Mouse (Mus musculus): ENCODE data around the gene Ddx54. TPM values are rescaled to one million over a fixed set of nuclear protein-coding genes. Genes with fewer than 3 reads are reported as not detected.
A peak's percentile ranks its signal among the peaks of the same experiment; 100 is the strongest.

Gene Ddx54
- polyA plus RNA-seq, 1 experiment from 2014 or later, result 37.2 TPM

DNA sequence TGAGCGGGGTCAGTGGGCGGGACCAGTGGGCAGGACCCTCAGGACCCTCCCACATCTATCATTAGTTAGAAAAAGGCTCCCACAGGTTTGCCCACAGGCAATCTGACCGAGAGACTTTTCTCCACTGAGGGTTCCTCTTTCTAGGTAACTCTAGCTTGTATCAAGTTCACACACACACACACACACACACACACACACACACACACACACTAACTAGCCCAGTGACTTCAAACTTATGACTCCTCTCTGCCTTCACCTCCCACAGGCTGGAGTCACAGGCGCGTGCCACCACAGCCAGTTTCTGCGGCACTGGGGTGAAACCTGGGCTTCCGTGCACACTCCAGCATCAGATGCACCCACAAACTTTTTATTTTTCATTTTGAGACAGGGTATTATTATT, 56.2 kb downstream of the Ddx54 start:
- H3K4me2 ChIP-seq, result no peak overlapping the region
- no peaks in the 10 kb centered on the region for H3K4me1 ChIP-seq (ENCODE audit: insufficient read depth)
- H3K9me3 ChIP-seq (ENCODE audit: low read depth, low read length), result no peaks in the 10 kb centered on the region
- no peak for TF ChIP-seq CTCF (IDR thresholded peaks at IDR 0.05; ENCODE audit: low read depth)
- peaks cover 3% of the 10 kb centered on the region; the same call in 1 of the 2 replicates for H3K27me3 ChIP-seq (ENCODE audit: insufficient read depth, low read length)
- no peak overlapping the region for H3K4me3 ChIP-seq (ENCODE audit: low read depth, low read length)
- DNase-seq, result no peak
- no peak overlapping the region for H3K27ac ChIP-seq (ENCODE audit: low read depth)
- no peaks in the 10 kb centered on the region for H3K36me3 ChIP-seq (ENCODE audit: insufficient read depth)
- 67% methylated on average over 7 of the region's 7 CpGs for WGBS
- H3K9ac ChIP-seq, result no peak overlapping the region
- ATAC-seq (ENCODE audit: insufficient read depth), result no peak

- no peak overlapping the region for H3K4me3 ChIP-seq (ENCODE audit: low read depth, low read length)
- H3K36me3 ChIP-seq (ENCODE audit: insufficient read depth), result no peaks in the 10 kb centered on the region
- ATAC-seq (ENCODE audit: insufficient read depth) (no peak), DNase-seq (no peak)
- no peaks in the 10 kb centered on the region for H3K4me1 ChIP-seq (ENCODE audit: insufficient read depth)
- 82% methylated on average over 7 of the region's 7 CpGs for WGBS
- no peak overlapping the region for H3K9ac ChIP-seq
- no peak for TF ChIP-seq CTCF (IDR thresholded peaks at IDR 0.05; ENCODE audit: low read depth)
- no peaks in the 10 kb centered on the region for H3K9me3 ChIP-seq (ENCODE audit: low read depth, low read length)
- H3K4me2 ChIP-seq, result no peak overlapping the region
- H3K27ac ChIP-seq (ENCODE audit: low read depth), result no peak overlapping the region
- H3K27me3 ChIP-seq (ENCODE audit: insufficient read depth, low read length), result peaks cover 3% of the 10 kb centered on the region; the same call in 1 of the 2 replicates
Observed at GRCm38 (mm10) chr5:120670132-120670531, 57.6 kb downstream of the Ddx54 start.

DNA sequence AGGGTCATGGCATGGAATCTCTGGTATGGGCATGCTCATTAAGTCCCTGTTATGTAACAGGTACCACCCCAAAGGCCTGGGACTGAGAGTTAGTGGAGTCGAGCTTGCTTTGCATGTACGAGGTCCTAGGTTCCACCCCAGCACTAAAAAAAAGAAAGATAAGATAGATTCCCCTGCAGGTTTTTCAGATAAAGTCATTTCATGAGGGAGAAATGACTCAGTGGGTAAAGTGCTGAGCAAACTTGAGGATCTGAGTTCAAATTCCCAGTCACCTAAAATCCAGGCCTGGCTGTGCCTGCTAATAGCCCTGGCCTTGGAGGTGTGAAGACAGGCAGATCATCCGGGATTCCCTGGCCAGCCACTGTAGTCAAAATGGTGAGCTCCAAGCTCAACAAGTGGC, 59.3 kb downstream of the Ddx54 start:
- Histone ChIP-seq H3K4me3 (ENCODE audit: low read depth, low read length) (no peak overlapping the region), H3K4me2 (no peak overlapping the region), H3K9ac (no peak overlapping the region), H3K9me3 (ENCODE audit: low read depth, low read length) (no peaks in the 10 kb centered on the region), H3K27ac (ENCODE audit: low read depth) (no peak overlapping the region), H3K4me1 (ENCODE audit: insufficient read depth) (no peaks in the 10 kb centered on the region), H3K36me3 (ENCODE audit: insufficient read depth) (no peaks in the 10 kb centered on the region), H3K27me3 (ENCODE audit: insufficient read depth, low read length) (no peaks in the 10 kb centered on the region)
- TF ChIP-seq CTCF (IDR thresholded peaks at IDR 0.05; ENCODE audit: low read depth), result no peak
- DNase-seq (no peak), ATAC-seq (ENCODE audit: insufficient read depth) (no peak)
- WGBS, result 70% methylated on average over 3 of the region's 3 CpGs

DNA sequence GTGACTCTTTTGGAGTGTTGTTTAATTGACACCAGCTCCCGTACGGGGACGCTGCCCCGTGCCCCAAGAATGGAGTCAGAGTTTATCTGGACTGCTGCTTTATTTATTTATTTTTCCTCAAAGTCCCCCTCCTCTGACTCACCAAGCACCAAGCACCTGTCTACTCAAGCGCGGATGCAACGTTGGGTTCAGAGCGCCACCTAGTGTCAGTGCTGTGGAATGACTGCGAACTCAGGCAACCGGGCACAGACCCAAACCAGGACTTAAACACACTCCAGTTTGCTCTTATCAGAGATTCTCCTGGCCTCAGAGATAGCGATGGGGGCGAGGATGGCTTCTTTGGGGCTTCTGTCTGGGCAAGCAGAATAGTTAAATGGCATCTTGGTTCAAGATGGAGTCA, 61.1 kb downstream of the Ddx54 start:
- WGBS, result 5% methylated on average over 12 of the region's 12 CpGs
- H3K36me3 ChIP-seq (ENCODE audit: insufficient read depth), result no peaks in the 10 kb centered on the region
- no peak for ATAC-seq (ENCODE audit: insufficient read depth)

GRCm38 (mm10) chr5:120674229-120675145, 61.9 kb downstream of the Ddx54 start:
- Histone ChIP-seq H3K27ac (ENCODE audit: low read depth) (no peak overlapping the region), H3K9me3 (ENCODE audit: low read depth, low read length) (no peaks in the 10 kb centered on the region), H3K36me3 (ENCODE audit: insufficient read depth) (no peaks in the 10 kb centered on the region), H3K4me1 (ENCODE audit: insufficient read depth) (peaks cover 1% of the 10 kb centered on the region), H3K27me3 (ENCODE audit: insufficient read depth, low read length) (no peaks in the 10 kb centered on the region), H3K9ac (no peak overlapping the region), H3K4me3 (ENCODE audit: low read depth, low read length) (no peak overlapping the region), H3K4me2 (no peak overlapping the region)
- DNase-seq (peak; percentile 62), ATAC-seq (ENCODE audit: insufficient read depth) (peak; percentile 38; the same call in 1 of the 2 replicates)
- TF ChIP-seq CTCF (IDR thresholded peaks at IDR 0.05; ENCODE audit: low read depth), result no peak
- WGBS, result 26% methylated on average over 21 of the region's 21 CpGs

More for the DNA sequence above, 61.1 kb downstream of the Ddx54 start:
- Histone ChIP-seq H3K9me3 (ENCODE audit: low read depth, low read length) (no peaks in the 10 kb centered on the region), H3K27me3 (ENCODE audit: insufficient read depth, low read length) (no peaks in the 10 kb centered on the region), H3K4me2 (no peak overlapping the region), H3K4me1 (ENCODE audit: insufficient read depth) (no peaks in the 10 kb centered on the region), H3K4me3 (ENCODE audit: low read depth, low read length) (no peak overlapping the region), H3K27ac (ENCODE audit: low read depth) (no peak overlapping the region), H3K9ac (no peak overlapping the region)
- peak; percentile 80 for DNase-seq
- peak; percentile 87 for TF ChIP-seq CTCF (IDR thresholded peaks at IDR 0.05; ENCODE audit: low read depth)

- WGBS, result 17% methylated on average over 2 of the region's 2 CpGs
- no peak for TF ChIP-seq CTCF (IDR thresholded peaks at IDR 0.05; ENCODE audit: low read depth)
- Histone ChIP-seq H3K27me3 (ENCODE audit: insufficient read depth, low read length) (peaks cover 7% of the 10 kb centered on the region), H3K27ac (ENCODE audit: low read depth) (no peak overlapping the region), H3K4me2 (no peak overlapping the region), H3K36me3 (ENCODE audit: insufficient read depth) (no peaks in the 10 kb centered on the region), H3K4me1 (ENCODE audit: insufficient read depth) (peaks cover 2% of the 10 kb centered on the region), H3K9me3 (ENCODE audit: low read depth, low read length) (no peaks in the 10 kb centered on the region), H3K4me3 (ENCODE audit: low read depth, low read length) (no peak overlapping the region), H3K9ac (no peak overlapping the region)
- ATAC-seq (ENCODE audit: insufficient read depth) (no peak), DNase-seq (no peak)
Observed at GRCm38 (mm10) chr5:120677516-120677915, 65.0 kb downstream of the Ddx54 start.

Other genes starting within 250 kb of the Ddx54 start
- gene Lhx5, start 181.0 kb upstream of the Ddx54 start, polyA plus RNA-seq (2014; fragmentation: Nextera tagmentation; extraction: Ambion mirVana), result not detected in 2 replicates
- 3.3 and 4.7 TPM in 2 replicates for gene Sdsl, start 139.9 kb upstream of the Ddx54 start, polyA plus RNA-seq (2014; fragmentation: Nextera tagmentation; extraction: Ambion mirVana)
- not detected in 2 replicates for gene Sds, start 136.2 kb upstream of the Ddx54 start, polyA plus RNA-seq (2014; fragmentation: Nextera tagmentation; extraction: Ambion mirVana)
- 46.3 and 49.6 TPM in 2 replicates for gene Plbd2, start 109.1 kb upstream of the Ddx54 start, polyA plus RNA-seq (2014; fragmentation: Nextera tagmentation; extraction: Ambion mirVana)
- gene Slc8b1, start 101.6 kb upstream of the Ddx54 start, polyA plus RNA-seq (2014; fragmentation: Nextera tagmentation; extraction: Ambion mirVana), result 2.7 and 3.6 TPM in 2 replicates
- 16.5 and 17.0 TPM in 2 replicates for gene Tpcn1, start 24.1 kb upstream of the Ddx54 start, polyA plus RNA-seq (2014; fragmentation: Nextera tagmentation; extraction: Ambion mirVana)
- 0.35 and 0.37 TPM in 2 replicates for gene Iqcd, start 23.7 kb upstream of the Ddx54 start, polyA plus RNA-seq (2014; fragmentation: Nextera tagmentation; extraction: Ambion mirVana)
- gene Rita1, start 150 bp upstream of the Ddx54 start, polyA plus RNA-seq (2014; fragmentation: Nextera tagmentation; extraction: Ambion mirVana), result 7.2 and 9.5 TPM in 2 replicates
- not detected in 2 replicates for gene Cfap73, start 21.5 kb downstream of the Ddx54 start, polyA plus RNA-seq (2014; fragmentation: Nextera tagmentation; extraction: Ambion mirVana)
- gene Rasal1, start 36.1 kb downstream of the Ddx54 start, polyA plus RNA-seq (2014; fragmentation: Nextera tagmentation; extraction: Ambion mirVana), result 0.15 TPM in 1 of 2 replicates, not detected in the other
- gene Dtx1, start 99.2 kb downstream of the Ddx54 start, polyA plus RNA-seq (2014; fragmentation: Nextera tagmentation; extraction: Ambion mirVana), result 2.2 and 2.8 TPM in 2 replicates
- 0.28 and 0.57 TPM in 2 replicates for gene Oas2, start 137.1 kb downstream of the Ddx54 start, polyA plus RNA-seq (2014; fragmentation: Nextera tagmentation; extraction: Ambion mirVana)
- gene Oas3, start 164.9 kb downstream of the Ddx54 start, polyA plus RNA-seq (2014; fragmentation: Nextera tagmentation; extraction: Ambion mirVana), result 0.05 and 0.07 TPM in 2 replicates
- gene Oas1e, start 182.8 kb downstream of the Ddx54 start, polyA plus RNA-seq (2014; fragmentation: Nextera tagmentation; extraction: Ambion mirVana), result not detected in 2 replicates
- gene Oas1c, start 199.8 kb downstream of the Ddx54 start, polyA plus RNA-seq (2014; fragmentation: Nextera tagmentation; extraction: Ambion mirVana), result 0.32 and 0.68 TPM in 2 replicates
- not detected in 2 replicates for gene Oas1f, start 234.6 kb downstream of the Ddx54 start, polyA plus RNA-seq (2014; fragmentation: Nextera tagmentation; extraction: Ambion mirVana)
- not detected in 2 replicates for gene Oas1h, start 248.7 kb downstream of the Ddx54 start, polyA plus RNA-seq (2014; fragmentation: Nextera tagmentation; extraction: Ambion mirVana)

Measured in lung, embryonic 14.5 days (tissue).